8 mouse cellular contexts compared by ENCODE assay signal in genomic region chr2:85038336-85038735, GRCm38 (mm10). TPM values are rescaled to one million over a fixed set of nuclear protein-coding genes. Genes with fewer than 3 reads are reported as not detected.
A peak's percentile ranks its signal among the peaks of the same experiment; 100 is the strongest.
DNase-seq lines count a peak whose midpoint lies in the region; ATAC-seq and TF ChIP-seq lines count a peak whose summit lies in the region.

No protein-coding gene starts in this region.

- H3K4me1 ChIP-seq in heart, embryonic 16.5 days (ENCODE audit: control insufficient read depth, insufficient read depth, low read length), result peaks cover 9% of the 10 kb centered on the region
- H3K4me1 ChIP-seq in bone marrow, adult 2 months (ENCODE audit: control insufficient read depth, insufficient read depth, low read length), result peaks cover 2% of the 10 kb centered on the region; the same call in 1 of the 2 replicates
- peaks cover 21% of the 10 kb centered on the region for H3K4me1 ChIP-seq in hindbrain, embryonic 13.5 days (replicated peaks)
- peaks cover 11% of the 10 kb centered on the region for H3K4me1 ChIP-seq in midbrain, embryonic 14.5 days (ENCODE audit: control insufficient read depth, insufficient read depth, low read length)

- TF ChIP-seq POLR2A in bone marrow, adult 2 months (IDR thresholded peaks at IDR 0.05; ENCODE audit: borderline replicate concordance, control insufficient read depth, low read depth, low read length), result no peak

- DNase-seq in heart, postnatal 10 days, result no peak
- no peak for DNase-seq in midbrain, embryonic 14.5 days
- no peak for DNase-seq in thymus, postnatal 4 days
- DNase-seq in adipocyte (ENCODE audit: low spot score), result no peak

- no peak overlapping the region for H3K27ac ChIP-seq in heart, embryonic 16.5 days (ENCODE audit: low read length)
- H3K27ac ChIP-seq in bone marrow, adult 2 months (ENCODE audit: control insufficient read depth, insufficient read depth, low read depth, low read length, poor library complexity), result no peak overlapping the region
- no peak overlapping the region for H3K27ac ChIP-seq in hindbrain, embryonic 13.5 days
- no peak overlapping the region for H3K27ac ChIP-seq in midbrain, embryonic 14.5 days (replicated peaks; ENCODE audit: low read depth, low read length)

- no peak for ATAC-seq in heart, embryonic 16.5 days (replicated peaks; ENCODE audit: extremely low read depth, insufficient read depth, low FRiP score)
- no peak for ATAC-seq in hindbrain, embryonic 13.5 days (ENCODE audit: low FRiP score)
- no peak for ATAC-seq in midbrain, embryonic 14.5 days (ENCODE audit: low FRiP score, low TSS enrichment)
- ATAC-seq in cerebellum, adult (ENCODE audit: insufficient number of reproducible peaks, low FRiP score, low TSS enrichment), result no peak

- H3K9me3 ChIP-seq in heart, embryonic 16.5 days (replicated peaks; ENCODE audit: control insufficient read depth, low read length), result no peaks in the 10 kb centered on the region
- H3K9me3 ChIP-seq in hindbrain, embryonic 13.5 days, result no peaks in the 10 kb centered on the region
- H3K9me3 ChIP-seq in midbrain, embryonic 14.5 days (ENCODE audit: control insufficient read depth, low read length), result no peaks in the 10 kb centered on the region

- H3K4me2 ChIP-seq in heart, embryonic 16.5 days (ENCODE audit: low read depth, low read length), result peak overlapping the region; percentile 86
- peak overlapping the region; percentile 82 for H3K4me2 ChIP-seq in hindbrain, embryonic 13.5 days
- peak overlapping the region; percentile 85 for H3K4me2 ChIP-seq in midbrain, embryonic 14.5 days (ENCODE audit: low read length)

- 81% methylated on average over 13 of the region's 13 CpGs for WGBS in heart, embryonic 16.5 days
- 75% methylated on average over 13 of the region's 13 CpGs for WGBS in bone marrow, adult 2 months
- WGBS in hindbrain, embryonic 13.5 days, result 86% methylated on average over 13 of the region's 13 CpGs
- WGBS in midbrain, embryonic 14.5 days, result 72% methylated on average over 13 of the region's 13 CpGs

- no peaks in the 10 kb centered on the region for H3K27me3 ChIP-seq in heart, embryonic 16.5 days (ENCODE audit: control insufficient read depth, insufficient read depth, low read length)
- no peaks in the 10 kb centered on the region for H3K27me3 ChIP-seq in hindbrain, embryonic 13.5 days
- H3K27me3 ChIP-seq in midbrain, embryonic 14.5 days (ENCODE audit: control insufficient read depth, insufficient read depth, low read length), result no peaks in the 10 kb centered on the region

- H3K4me3 ChIP-seq in heart, embryonic 16.5 days (ENCODE audit: low read length), result peak overlapping the region; percentile 88
- H3K4me3 ChIP-seq in bone marrow, adult 2 months (replicated peaks; ENCODE audit: control insufficient read depth, low read depth, low read length), result peak overlapping the region; percentile 38
- peak overlapping the region; percentile 80 for H3K4me3 ChIP-seq in hindbrain, embryonic 13.5 days
- H3K4me3 ChIP-seq in midbrain, embryonic 14.5 days (replicated peaks; ENCODE audit: low read depth, low read length), result peak overlapping the region; percentile 77

- no peak for TF ChIP-seq CTCF in bone marrow, adult 2 months (IDR thresholded peaks at IDR 0.05; ENCODE audit: control insufficient read depth, insufficient read depth, low read length)

- H3K36me3 ChIP-seq in heart, embryonic 16.5 days (ENCODE audit: control insufficient read depth, insufficient read depth), result peaks cover 39% of the 10 kb centered on the region
- H3K36me3 ChIP-seq in hindbrain, embryonic 13.5 days, result peaks cover 41% of the 10 kb centered on the region
- H3K36me3 ChIP-seq in midbrain, embryonic 14.5 days (ENCODE audit: control insufficient read depth, insufficient read depth, low read length), result peaks cover 43% of the 10 kb centered on the region

- intact Hi-C loops in heart, postnatal 10 days (cut with DNase I), result no loop called here

- H3K9ac ChIP-seq in heart, embryonic 16.5 days (ENCODE audit: low read length), result peak overlapping the region; percentile 95
- peak overlapping the region; percentile 94 for H3K9ac ChIP-seq in hindbrain, embryonic 13.5 days
- peak overlapping the region; percentile 91 for H3K9ac ChIP-seq in midbrain, embryonic 14.5 days (replicated peaks; ENCODE audit: low read length)

RNA-seq across cellular contexts. Expression of gene P2rx3, which starts 1.1 kb away (rescaled TPM):
- polyA plus RNA-seq in heart, embryonic 16.5 days (2015; fragmentation: Nextera tagmentation; extraction: Ambion mirVana), result 0.60 and 0.79 TPM in 2 replicates
- total RNA-seq in heart, postnatal 10 days (2021), result under 1 TPM; 0.24 to 0.42 TPM
- 1.2 and 3.8 TPM in 2 replicates for polyA plus RNA-seq in bone marrow, adult 2 months (2011; ENCODE audit: insufficient read depth, insufficient read length, low replicate concordance, missing spikeins)
- polyA plus RNA-seq in hindbrain, embryonic 13.5 days (2015; fragmentation: Nextera tagmentation; extraction: Ambion mirVana), result 19.3 and 20.3 TPM in 2 replicates
- polyA plus RNA-seq in midbrain, embryonic 14.5 days (2014; fragmentation: Nextera tagmentation; extraction: Ambion mirVana), result 0.91 and 1.5 TPM in 2 replicates

RNA-seq across cellular contexts. Expression of gene Ssrp1, which starts 1.3 kb away (rescaled TPM):
- 136 and 148 TPM in 2 replicates for polyA plus RNA-seq in heart, embryonic 16.5 days (2015; fragmentation: Nextera tagmentation; extraction: Ambion mirVana)
- 10 to 100 TPM; 68.5 to 69.0 TPM for total RNA-seq in heart, postnatal 10 days (2021)
- 140 and 170 TPM in 2 replicates for polyA plus RNA-seq in bone marrow, adult 2 months (2011; ENCODE audit: insufficient read depth, insufficient read length, low replicate concordance, missing spikeins)
- polyA plus RNA-seq in hindbrain, embryonic 13.5 days (2015; fragmentation: Nextera tagmentation; extraction: Ambion mirVana), result 190 and 199 TPM in 2 replicates
- 160 and 204 TPM in 2 replicates for polyA plus RNA-seq in midbrain, embryonic 14.5 days (2014; fragmentation: Nextera tagmentation; extraction: Ambion mirVana)

RNA-seq across cellular contexts. Expression of gene Tnks1bp1, which starts 9.5 kb away (rescaled TPM):
- polyA plus RNA-seq in heart, embryonic 16.5 days (2015; fragmentation: Nextera tagmentation; extraction: Ambion mirVana), result 23.6 and 32.3 TPM in 2 replicates
- total RNA-seq in heart, postnatal 10 days (2021), result 100 to 1,000 TPM; 100 to 108 TPM
- 5.0 and 8.0 TPM in 2 replicates for polyA plus RNA-seq in bone marrow, adult 2 months (2011; ENCODE audit: insufficient read depth, insufficient read length, low replicate concordance, missing spikeins)
- 27.2 and 30.2 TPM in 2 replicates for polyA plus RNA-seq in hindbrain, embryonic 13.5 days (2015; fragmentation: Nextera tagmentation; extraction: Ambion mirVana)
- 7.9 and 10.4 TPM in 2 replicates for polyA plus RNA-seq in midbrain, embryonic 14.5 days (2014; fragmentation: Nextera tagmentation; extraction: Ambion mirVana)

RNA-seq across cellular contexts. Expression of gene Prg3, which starts 50.3 kb away (rescaled TPM):
- polyA plus RNA-seq in heart, embryonic 16.5 days (2015; fragmentation: Nextera tagmentation; extraction: Ambion mirVana), result 0.34 TPM in 1 of 2 replicates, not detected in the other
- not detected for total RNA-seq in heart, postnatal 10 days (2021)
- polyA plus RNA-seq in bone marrow, adult 2 months (2011; ENCODE audit: insufficient read depth, insufficient read length, low replicate concordance, missing spikeins), result 10.6 and 22.8 TPM in 2 replicates
- polyA plus RNA-seq in hindbrain, embryonic 13.5 days (2015; fragmentation: Nextera tagmentation; extraction: Ambion mirVana), result not detected in 2 replicates
- not detected in 2 replicates for polyA plus RNA-seq in midbrain, embryonic 14.5 days (2014; fragmentation: Nextera tagmentation; extraction: Ambion mirVana)

RNA-seq across cellular contexts. Expression of gene Prg2, which starts 58.1 kb away (rescaled TPM):
- 0.68 TPM in 1 of 2 replicates, not detected in the other for polyA plus RNA-seq in heart, embryonic 16.5 days (2015; fragmentation: Nextera tagmentation; extraction: Ambion mirVana)
- total RNA-seq in heart, postnatal 10 days (2021), result under 1 TPM in 1 of 2 experiments, not detected in 1; 0.55 TPM
- polyA plus RNA-seq in bone marrow, adult 2 months (2011; ENCODE audit: insufficient read depth, insufficient read length, low replicate concordance, missing spikeins), result 248 and 464 TPM in 2 replicates
- 0.25 and 0.48 TPM in 2 replicates for polyA plus RNA-seq in hindbrain, embryonic 13.5 days (2015; fragmentation: Nextera tagmentation; extraction: Ambion mirVana)
- not detected in 2 replicates for polyA plus RNA-seq in midbrain, embryonic 14.5 days (2014; fragmentation: Nextera tagmentation; extraction: Ambion mirVana)

Comparison
In these comparisons a context has a peak if more than half of its experiments do, and no peak if none do; other contexts are left out.
1. H3K4me3 ChIP-seq: peak in every context shown above with its lines; median percentile 88 in heart, embryonic 16.5 days; 80 in hindbrain, embryonic 13.5 days; 77 in midbrain, embryonic 14.5 days; 38 in bone marrow, adult 2 months.